In the genomic region with DNA sequence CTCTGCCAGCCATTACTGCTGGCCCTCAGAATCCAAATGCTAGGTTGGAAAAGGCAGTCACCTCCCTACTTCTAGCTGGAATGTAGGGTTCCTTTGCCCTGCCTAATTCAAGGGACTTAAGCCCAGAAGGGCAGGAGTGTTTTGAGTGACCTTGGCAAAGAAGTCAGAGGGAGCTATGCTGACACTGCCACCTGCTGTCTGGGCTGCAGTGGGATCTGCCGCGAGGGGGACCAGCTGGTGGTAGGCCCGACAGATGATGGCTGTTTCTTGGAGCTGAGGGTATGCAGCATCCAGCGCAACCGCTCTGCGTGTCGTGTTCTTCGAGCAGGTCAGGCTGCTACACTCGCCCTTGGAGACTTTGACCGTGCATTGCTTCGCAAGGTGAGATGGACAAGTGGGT, we compare ENCODE assay signal across 10 mouse cellular contexts. TPM values are rescaled to one million over a fixed set of nuclear protein-coding genes. Genes with fewer than 3 reads are reported as not detected.
DNase-seq lines count a peak whose midpoint lies in the region; TF ChIP-seq lines count a peak whose summit lies in the region.
"Had no signal": no experiment of that assay in that cellular context is flagged by ENCODE, and none has a peak within 500 bp of the region (broad histone marks: within the 10 kb centered on the region; RNA-seq: fewer than 3 reads in every experiment).

No protein-coding gene starts in this region.

- H3K4me3 ChIP-seq in heart, embryonic 10.5 days: no peak overlapping the region
- no peak overlapping the region for H3K4me3 ChIP-seq in lung, adult 2 months (replicated peaks; ENCODE audit: extremely low read depth, low read depth, low read length)
- H3K4me3 ChIP-seq in forebrain, embryonic 10.5 days: no peak overlapping the region
- H3K4me3 ChIP-seq: forebrain, embryonic 15.5 days; midbrain, embryonic 12.5 days had no signal

- DNase-seq in heart, embryonic 10.5 days (ENCODE audit: low spot score): no peak
- DNase-seq in heart, postnatal 36 days: no peak
- no peak for DNase-seq in lung, adult 2 months
- DNase-seq in lung, postnatal 25 days (ENCODE audit: low spot score): no peak
- peak; percentile 63 for DNase-seq in MN1 (ENCODE audit: low spot score)
- peak; percentile 33 for DNase-seq in kidney, postnatal 14 days
- no peak for DNase-seq in right cerebral cortex, postnatal 4 days
- no peak for DNase-seq in forebrain, embryonic 10.5 days (ENCODE audit: extremely low spot score, low spot score)

- H3K36me3 ChIP-seq in heart, embryonic 10.5 days: peaks cover 87% of the 10 kb centered on the region
- peaks cover 95% of the 10 kb centered on the region for H3K36me3 ChIP-seq in forebrain, embryonic 10.5 days (replicated peaks)

- peaks cover 25% of the 10 kb centered on the region for H3K4me1 ChIP-seq in heart, embryonic 10.5 days
- H3K4me1 ChIP-seq in lung, adult 2 months (ENCODE audit: control insufficient read depth, insufficient read depth, low read length): no peaks in the 10 kb centered on the region
- H3K4me1 ChIP-seq in forebrain, embryonic 10.5 days: peaks cover 12% of the 10 kb centered on the region

- intact Hi-C loops in heart, postnatal 36 days (cut with DNase I): loop anchor here (10.0 kb wide), 1 partner anchor 602 kb away; a partner anchor contains a TSS

- H3K27ac ChIP-seq in heart, embryonic 10.5 days: peak overlapping the region; percentile 42; the same call in 1 of the 2 replicates
- no peak overlapping the region for H3K27ac ChIP-seq in forebrain, embryonic 10.5 days
- H3K27ac ChIP-seq: forebrain, embryonic 15.5 days; midbrain, embryonic 12.5 days had no signal

- no peaks in the 10 kb centered on the region for H3K9me3 ChIP-seq in heart, embryonic 10.5 days
- H3K9me3 ChIP-seq in forebrain, embryonic 10.5 days: no peaks in the 10 kb centered on the region
- H3K9me3 ChIP-seq: forebrain, embryonic 15.5 days; midbrain, embryonic 12.5 days had no signal

- H3K27me3 ChIP-seq in heart, embryonic 10.5 days (ENCODE audit: insufficient read depth, poor library complexity, severe bottlenecking): no peaks in the 10 kb centered on the region
- H3K27me3 ChIP-seq in forebrain, embryonic 10.5 days (ENCODE audit: poor library complexity, severe bottlenecking): no peaks in the 10 kb centered on the region
- H3K27me3 ChIP-seq: forebrain, embryonic 15.5 days; midbrain, embryonic 12.5 days had no signal

- WGBS in heart, embryonic 10.5 days: 83% methylated on average over 11 of the region's 11 CpGs
- 86% methylated on average over 11 of the region's 11 CpGs for WGBS in lung, adult 2 months
- 89% methylated on average over 11 of the region's 11 CpGs for WGBS in forebrain, embryonic 10.5 days

- TF ChIP-seq POLR2A in lung, adult 2 months (IDR thresholded peaks at IDR 0.05; ENCODE audit: borderline replicate concordance, extremely low read depth, low read depth, low read length): no peak

- 0 out of 2 replicates have a peak, but pooled peaks have one; percentile 15 for TF ChIP-seq CTCF in lung, adult 2 months (IDR thresholded peaks at IDR 0.05; ENCODE audit: insufficient read depth, low read length)

RNA-seq across cellular contexts. Expression of a gene that starts 6.2 kb away (rescaled TPM):
- 32.3 and 34.9 TPM in 2 replicates for polyA plus RNA-seq in heart, embryonic 10.5 days (2016; fragmentation: Nextera tagmentation; extraction: Ambion mirVana)
- 10 to 100 TPM; 65.1 to 72.2 TPM for total RNA-seq in heart, postnatal 36 days (2021)
- polyA plus RNA-seq in lung, adult 2 months (2012; rRNA removed): 134 and 161 TPM in 2 replicates
- 29.8 and 30.0 TPM in 2 replicates for polyA plus RNA-seq in forebrain, embryonic 10.5 days (2016; fragmentation: Nextera tagmentation; extraction: Ambion mirVana)

RNA-seq across cellular contexts. Expression of a gene that starts 13.7 kb away (rescaled TPM):
- 39.9 and 41.6 TPM in 2 replicates for polyA plus RNA-seq in heart, embryonic 10.5 days (2016; fragmentation: Nextera tagmentation; extraction: Ambion mirVana)
- total RNA-seq in heart, postnatal 36 days (2021): 10 to 100 TPM; 21.0 to 21.8 TPM
- polyA plus RNA-seq in lung, adult 2 months (2012; rRNA removed): 13.1 and 13.8 TPM in 2 replicates
- 36.3 and 36.8 TPM in 2 replicates for polyA plus RNA-seq in forebrain, embryonic 10.5 days (2016; fragmentation: Nextera tagmentation; extraction: Ambion mirVana)

RNA-seq across cellular contexts. Expression of a gene that starts 23.0 kb away (rescaled TPM):
- 5.1 and 7.3 TPM in 2 replicates for polyA plus RNA-seq in heart, embryonic 10.5 days (2016; fragmentation: Nextera tagmentation; extraction: Ambion mirVana)
- 1 to 10 TPM in 1 of 2 experiments, under 1 TPM in 1; 0.94 to 1.4 TPM for total RNA-seq in heart, postnatal 36 days (2021)
- polyA plus RNA-seq in lung, adult 2 months (2012; rRNA removed): 26.0 and 28.1 TPM in 2 replicates
- 8.9 and 11.3 TPM in 2 replicates for polyA plus RNA-seq in forebrain, embryonic 10.5 days (2016; fragmentation: Nextera tagmentation; extraction: Ambion mirVana)

RNA-seq across cellular contexts. Expression of a gene that starts 35.4 kb away (rescaled TPM):
- polyA plus RNA-seq in heart, embryonic 10.5 days (2016; fragmentation: Nextera tagmentation; extraction: Ambion mirVana): 8.3 and 12.2 TPM in 2 replicates
- total RNA-seq in heart, postnatal 36 days (2021): 10 to 100 TPM in 1 of 2 experiments, 1 to 10 TPM in 1; 8.5 to 10.3 TPM
- polyA plus RNA-seq in lung, adult 2 months (2012; rRNA removed): 3.4 and 4.2 TPM in 2 replicates
- polyA plus RNA-seq in forebrain, embryonic 10.5 days (2016; fragmentation: Nextera tagmentation; extraction: Ambion mirVana): 14.5 and 14.6 TPM in 2 replicates

RNA-seq across cellular contexts. Expression of a gene that starts 35.6 kb away (rescaled TPM):
- 33.5 and 42.8 TPM in 2 replicates for polyA plus RNA-seq in heart, embryonic 10.5 days (2016; fragmentation: Nextera tagmentation; extraction: Ambion mirVana)
- total RNA-seq in heart, postnatal 36 days (2021): 10 to 100 TPM; 20.8 to 21.7 TPM
- polyA plus RNA-seq in lung, adult 2 months (2012; rRNA removed): 15.2 and 19.6 TPM in 2 replicates
- 79.7 and 80.4 TPM in 2 replicates for polyA plus RNA-seq in forebrain, embryonic 10.5 days (2016; fragmentation: Nextera tagmentation; extraction: Ambion mirVana)

Comparison
In these comparisons a context has a peak if more than half of its experiments do, and no peak if none do; other contexts are left out.
1. DNase-seq: peak in MN1 (single experiment) and kidney, postnatal 14 days (single experiment); none in heart, embryonic 10.5 days (single experiment), heart, postnatal 36 days (0 of 2), lung, adult 2 months (single experiment), lung, postnatal 25 days (single experiment), right cerebral cortex, postnatal 4 days (single experiment) and forebrain, embryonic 10.5 days (single experiment).